Mouse (Mus musculus): ENCODE measurements around the gene Hormad2. TPM values are rescaled to one million over a fixed set of nuclear protein-coding genes. Genes with fewer than 3 reads are reported as not detected.

Gene Hormad2
- total and polyA plus RNA-seq, 2 experiments from 2014 or later: 0.10 TPM; not detected in 1

- no peaks in the 10 kb centered on the region for H3K9me3 ChIP-seq (ENCODE audit: low read length)
- H3K4me3 ChIP-seq (ENCODE audit: low read depth, low read length): no peak overlapping the region
- H3K27me3 ChIP-seq (ENCODE audit: insufficient read depth, low read length): no peaks in the 10 kb centered on the region
- ATAC-seq (ENCODE audit: low FRiP score) (no peak), DNase-seq (ENCODE audit: low spot score) (no peak)
- 91% methylated on average over 14 of the region's 14 CpGs for WGBS
- H3K9ac ChIP-seq (replicated peaks; ENCODE audit: low read length, poor library complexity, severe bottlenecking): no peak overlapping the region
- H3K27ac ChIP-seq (ENCODE audit: low read depth, low read length): no peak overlapping the region
- TF ChIP-seq CTCF (IDR thresholded peaks at IDR 0.05): no peak
- no peak overlapping the region for H3K4me2 ChIP-seq (ENCODE audit: low read depth, low read length, poor library complexity, severe bottlenecking)
- no peaks in the 10 kb centered on the region for H3K4me1 ChIP-seq (ENCODE audit: insufficient read depth, low read length)
- no peaks in the 10 kb centered on the region for H3K36me3 ChIP-seq (ENCODE audit: insufficient read depth, low read length)
These were observed 121.5 kb downstream of the Hormad2 start for GRCm38 (mm10) chr11:4319212-4319955.

- Histone ChIP-seq H3K36me3 (ENCODE audit: insufficient read depth, low read length) (no peaks in the 10 kb centered on the region), H3K4me2 (ENCODE audit: low read depth, low read length, poor library complexity, severe bottlenecking) (no peak overlapping the region), H3K4me3 (ENCODE audit: low read depth, low read length) (no peak overlapping the region), H3K9ac (replicated peaks; ENCODE audit: low read length, poor library complexity, severe bottlenecking) (no peak overlapping the region), H3K4me1 (ENCODE audit: insufficient read depth, low read length) (no peaks in the 10 kb centered on the region), H3K27me3 (ENCODE audit: insufficient read depth, low read length) (no peaks in the 10 kb centered on the region), H3K9me3 (ENCODE audit: low read length) (no peaks in the 10 kb centered on the region), H3K27ac (ENCODE audit: low read depth, low read length) (no peak overlapping the region)
- no peak for TF ChIP-seq CTCF (IDR thresholded peaks at IDR 0.05)
- no peak for DNase-seq (ENCODE audit: low spot score)
- no peak for ATAC-seq (ENCODE audit: low FRiP score)
- WGBS: 78% methylated on average over 3 of the region's 3 CpGs
These were observed 122.9 kb downstream of the Hormad2 start for GRCm38 (mm10) chr11:4318011-4318410.

- Histone ChIP-seq H3K4me1 (ENCODE audit: insufficient read depth, low read length) (no peaks in the 10 kb centered on the region), H3K4me2 (ENCODE audit: low read depth, low read length, poor library complexity, severe bottlenecking) (no peak overlapping the region), H3K9me3 (ENCODE audit: low read length) (no peaks in the 10 kb centered on the region), H3K27me3 (ENCODE audit: insufficient read depth, low read length) (no peaks in the 10 kb centered on the region), H3K9ac (replicated peaks; ENCODE audit: low read length, poor library complexity, severe bottlenecking) (no peak overlapping the region), H3K27ac (ENCODE audit: low read depth, low read length) (no peak overlapping the region), H3K36me3 (ENCODE audit: insufficient read depth, low read length) (no peaks in the 10 kb centered on the region), H3K4me3 (ENCODE audit: low read depth, low read length) (no peak overlapping the region)
- TF ChIP-seq CTCF (IDR thresholded peaks at IDR 0.05): no peak
- DNase-seq (ENCODE audit: low spot score) (no peak), ATAC-seq (ENCODE audit: low FRiP score) (no peak)
- 68% methylated on average over 5 of the region's 5 CpGs for WGBS
These were observed 123.6 kb downstream of the Hormad2 start for GRCm38 (mm10) chr11:4317287-4317686.

GRCm38 (mm10) chr11:4312180-4312579, 128.7 kb downstream of the Hormad2 start:
- 79% methylated on average over 4 of the region's 4 CpGs for whole genome bisulfite sequencing

GRCm38 (mm10) chr11:4310324-4310723, 130.6 kb downstream of the Hormad2 start:
- WGBS: 84% methylated on average over 4 of the region's 4 CpGs
- no peak for DNase-seq (ENCODE audit: low spot score)
- H3K27ac ChIP-seq (ENCODE audit: low read depth, low read length): no peak overlapping the region
- no peaks in the 10 kb centered on the region for H3K4me1 ChIP-seq (ENCODE audit: insufficient read depth, low read length)
- H3K36me3 ChIP-seq (ENCODE audit: insufficient read depth, low read length): no peaks in the 10 kb centered on the region
- no peak for ATAC-seq (ENCODE audit: low FRiP score)
- TF ChIP-seq CTCF (IDR thresholded peaks at IDR 0.05): no peak
- H3K4me2 ChIP-seq (ENCODE audit: low read depth, low read length, poor library complexity, severe bottlenecking): no peak overlapping the region
- no peaks in the 10 kb centered on the region for H3K27me3 ChIP-seq (ENCODE audit: insufficient read depth, low read length)
- H3K9me3 ChIP-seq (ENCODE audit: low read length): no peaks in the 10 kb centered on the region
- H3K9ac ChIP-seq (replicated peaks; ENCODE audit: low read length, poor library complexity, severe bottlenecking): no peak overlapping the region
- H3K4me3 ChIP-seq (ENCODE audit: low read depth, low read length): no peak overlapping the region

More at GRCm38 (mm10) chr11:4312180-4312579, 128.7 kb downstream of the Hormad2 start:
- no peak for ATAC-seq (ENCODE audit: low FRiP score)
- no peaks in the 10 kb centered on the region for H3K36me3 ChIP-seq (ENCODE audit: insufficient read depth, low read length)
- H3K4me1 ChIP-seq (ENCODE audit: insufficient read depth, low read length): no peaks in the 10 kb centered on the region
- no peak overlapping the region for H3K27ac ChIP-seq (ENCODE audit: low read depth, low read length)
- no peak for DNase-seq (ENCODE audit: low spot score)
- no peaks in the 10 kb centered on the region for H3K9me3 ChIP-seq (ENCODE audit: low read length)
- TF ChIP-seq CTCF (IDR thresholded peaks at IDR 0.05): no peak
- H3K4me3 ChIP-seq (ENCODE audit: low read depth, low read length): no peak overlapping the region
- no peak overlapping the region for H3K4me2 ChIP-seq (ENCODE audit: low read depth, low read length, poor library complexity, severe bottlenecking)
- no peaks in the 10 kb centered on the region for H3K27me3 ChIP-seq (ENCODE audit: insufficient read depth, low read length)
- H3K9ac ChIP-seq (replicated peaks; ENCODE audit: low read length, poor library complexity, severe bottlenecking): no peak overlapping the region

- WGBS: 96% methylated on average over 4 of the region's 4 CpGs
These were observed 131.3 kb downstream of the Hormad2 start for GRCm38 (mm10) chr11:4309613-4310012.

More at GRCm38 (mm10) chr11:4309613-4310012, 131.3 kb downstream of the Hormad2 start:
- Histone ChIP-seq H3K27ac (ENCODE audit: low read depth, low read length) (no peak overlapping the region), H3K36me3 (ENCODE audit: insufficient read depth, low read length) (no peaks in the 10 kb centered on the region), H3K4me1 (ENCODE audit: insufficient read depth, low read length) (no peaks in the 10 kb centered on the region), H3K9me3 (ENCODE audit: low read length) (no peaks in the 10 kb centered on the region), H3K4me2 (ENCODE audit: low read depth, low read length, poor library complexity, severe bottlenecking) (no peak overlapping the region), H3K9ac (replicated peaks; ENCODE audit: low read length, poor library complexity, severe bottlenecking) (no peak overlapping the region), H3K27me3 (ENCODE audit: insufficient read depth, low read length) (no peaks in the 10 kb centered on the region), H3K4me3 (ENCODE audit: low read depth, low read length) (no peak overlapping the region)
- DNase-seq (ENCODE audit: low spot score) (no peak), ATAC-seq (ENCODE audit: low FRiP score) (no peak)
- TF ChIP-seq CTCF (IDR thresholded peaks at IDR 0.05): no peak

Data from midbrain, postnatal 0 days (tissue).